Mouse (Mus musculus): Measurements from ENCODE around the gene Hmbs.
"Not testable (repeated sequence)": the region's sequence is repeated elsewhere in the genome, so short reads cannot be mapped to it uniquely, and the experiment has no call there.

The Hmbs gene

DNA sequence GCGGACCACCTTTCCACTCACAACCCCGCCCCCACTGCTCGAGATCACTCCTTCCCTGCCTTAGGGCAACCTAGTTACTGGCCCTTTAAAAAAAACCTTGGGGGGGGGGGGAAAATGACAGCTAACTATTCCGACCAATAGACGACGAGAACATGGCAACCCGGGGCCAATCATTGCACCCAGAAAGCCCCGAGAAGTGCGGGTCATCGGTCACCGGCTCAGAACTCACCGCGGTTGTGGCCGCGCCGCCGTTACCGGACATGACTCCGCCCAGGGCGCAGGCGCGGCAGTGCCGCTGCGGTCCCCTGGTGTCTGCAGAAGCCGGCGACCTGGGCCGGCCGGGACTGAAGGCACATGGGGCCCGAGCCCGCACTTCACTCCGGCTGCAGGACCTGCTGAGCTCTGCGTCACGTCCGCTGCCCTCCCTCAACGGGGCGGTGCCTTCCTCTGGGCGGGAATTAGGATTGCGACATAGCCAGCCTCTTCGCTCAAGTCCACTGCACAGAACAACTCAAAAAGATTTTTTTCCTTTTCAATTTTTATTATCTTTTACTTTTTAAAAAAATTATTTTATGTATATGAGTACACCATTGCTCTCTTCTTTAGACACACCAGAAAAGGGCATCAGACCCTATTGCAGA lies at the start of gene Hmbs:
Hmbs (minus strand) TSS at position 448 of the 641 bp plus-strand sequence.
- peak; percentile 93 for DNase-seq (ENCODE audit: low read depth, low spot score)

DNA sequence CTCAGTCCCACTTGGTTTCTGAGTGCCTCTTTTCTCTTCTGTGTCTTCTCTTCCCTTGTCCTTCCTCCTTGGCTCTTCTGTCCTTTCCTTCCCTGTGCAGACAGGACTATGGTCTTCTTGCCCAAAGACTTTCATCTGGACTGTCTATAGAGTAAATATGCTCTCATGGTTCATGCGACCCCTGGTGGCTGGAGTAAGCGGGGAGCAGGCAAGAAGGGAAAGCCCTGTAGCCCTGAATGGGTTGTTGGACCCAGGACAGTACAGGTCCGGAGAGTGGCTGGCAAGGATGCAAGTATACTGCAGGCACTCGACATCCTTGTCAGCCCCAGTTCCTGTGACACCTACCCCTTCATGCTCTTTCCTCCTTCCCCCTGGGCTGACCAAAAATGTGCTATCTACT lies 47.4 kb upstream of the Hmbs start:
- no peak for DNase-seq (ENCODE audit: low read depth, low spot score)

DNA sequence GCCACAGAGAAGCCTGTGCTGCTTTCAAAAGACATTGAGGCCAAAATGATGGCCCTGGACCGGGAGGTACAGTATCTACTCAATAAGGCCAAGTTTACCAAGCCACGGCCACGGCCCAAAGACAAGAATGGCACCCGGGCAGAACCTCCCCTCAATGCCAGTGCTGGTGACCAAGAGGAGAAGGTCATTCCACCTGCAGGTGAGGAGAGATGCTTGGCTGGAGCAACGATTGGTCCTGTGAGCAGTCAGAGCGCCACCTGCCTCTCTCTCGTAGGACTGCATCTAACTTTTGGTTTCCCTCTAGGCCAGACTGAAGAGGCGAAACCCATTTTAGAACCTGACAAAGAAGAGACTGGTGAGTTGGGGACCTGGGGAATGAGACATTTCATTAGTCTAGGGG lies 45.2 kb upstream of the Hmbs start:
- no peak for DNase-seq (ENCODE audit: low read depth, low spot score)

DNA sequence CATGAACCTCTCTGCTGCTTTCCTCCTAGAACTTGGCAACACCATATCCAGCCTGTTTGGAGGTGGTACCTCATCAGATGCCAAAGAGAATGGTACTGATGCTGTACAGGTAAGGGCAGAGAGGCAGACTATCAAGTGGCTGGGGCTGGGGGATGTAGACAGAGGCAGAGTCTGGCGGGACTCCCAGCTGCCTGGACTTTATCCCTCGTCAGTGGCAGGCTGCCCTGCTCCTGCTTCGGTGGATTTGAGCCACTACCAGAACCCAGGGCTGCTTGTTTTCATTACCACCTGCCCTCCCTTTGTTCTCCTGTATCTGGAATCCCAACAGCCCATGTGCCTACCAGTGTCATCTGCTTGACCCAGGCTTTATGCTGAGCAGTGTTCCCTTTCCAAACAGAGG lies 43.2 kb upstream of the Hmbs start:
- DNase-seq (ENCODE audit: low read depth, low spot score), result no peak

DNA sequence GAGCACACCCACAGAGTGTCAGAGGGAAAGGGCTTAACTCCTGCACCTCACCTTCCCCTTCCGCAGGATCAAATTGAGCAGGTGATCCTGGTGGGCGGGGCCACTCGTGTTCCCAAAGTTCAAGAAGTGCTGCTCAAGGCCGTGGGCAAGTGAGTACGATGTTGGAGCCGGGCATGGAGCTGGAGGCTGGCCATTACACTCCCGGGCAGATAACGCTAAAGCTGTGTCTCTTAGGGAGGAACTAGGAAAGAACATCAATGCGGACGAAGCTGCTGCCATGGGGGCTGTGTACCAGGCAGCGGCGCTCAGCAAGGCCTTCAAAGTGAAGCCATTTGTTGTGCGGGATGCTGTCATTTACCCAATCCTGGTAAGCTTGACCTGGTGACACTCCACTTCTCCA lies 40.6 kb upstream of the Hmbs start:
- DNase-seq (ENCODE audit: low read depth, low spot score), result no peak

DNA sequence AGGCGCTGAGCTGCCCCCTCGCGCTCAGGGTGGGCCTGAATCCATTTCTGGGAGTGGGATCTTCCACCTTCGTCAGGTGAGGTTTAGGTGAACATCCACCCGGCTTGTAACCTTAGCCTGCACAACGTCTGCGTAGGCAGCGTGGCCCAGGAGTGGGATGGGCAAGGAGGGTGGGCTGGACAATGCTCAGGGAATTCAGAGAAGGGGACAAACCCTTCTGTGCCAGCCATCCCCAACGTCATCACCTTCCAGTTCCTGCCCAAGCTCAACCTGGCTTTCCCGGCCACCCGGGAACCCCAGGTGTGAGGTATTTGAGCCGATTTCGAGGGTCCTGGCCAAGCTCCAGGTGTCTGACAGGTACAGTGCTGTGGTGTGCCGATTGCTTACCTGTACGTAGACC lies 35.8 kb upstream of the Hmbs start:
- no peak for DNase-seq (ENCODE audit: low read depth, low spot score)

DNA sequence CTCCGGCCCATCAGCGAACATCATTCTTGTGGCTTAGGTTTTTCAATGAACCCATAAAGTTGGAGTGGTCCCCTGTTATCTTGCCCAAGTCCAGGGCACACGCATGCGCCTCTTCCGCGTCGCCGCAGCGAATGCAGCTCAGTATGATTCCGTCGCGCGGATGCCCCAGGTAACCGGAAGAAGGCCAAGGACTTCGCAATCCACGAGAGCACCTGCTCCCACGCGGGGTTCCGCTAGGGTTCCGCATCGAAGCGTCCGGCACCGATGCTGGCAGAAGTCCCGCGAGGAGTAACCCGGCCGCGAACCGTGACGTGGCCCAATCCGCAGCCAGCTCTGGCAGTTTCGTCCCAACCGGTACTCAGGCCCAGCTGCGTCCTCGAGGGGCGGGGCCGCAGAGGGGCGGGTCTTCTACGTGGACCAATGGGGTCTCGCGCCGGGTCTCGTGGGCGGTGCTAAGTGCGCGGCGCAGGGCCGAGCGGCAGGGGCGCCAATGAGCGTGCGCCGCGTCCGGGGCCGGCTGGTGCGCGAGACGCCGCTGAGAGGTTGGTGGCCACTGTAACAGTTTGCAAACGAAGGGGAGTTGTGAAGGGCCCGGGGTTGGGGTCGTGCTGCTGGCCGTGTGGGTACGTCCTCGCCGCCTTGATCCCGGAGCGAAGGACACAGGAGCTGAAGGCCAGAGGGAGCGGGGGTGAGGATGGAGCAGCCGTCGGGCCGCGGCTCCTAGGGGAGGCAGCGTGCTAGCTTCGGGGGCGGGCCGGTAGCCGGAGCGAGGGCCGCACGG lies 35.2 kb upstream of the Hmbs start, which contains the start of gene Hyou1:
Hyou1 (plus strand) TSS at position 437 of the 781 bp plus-strand sequence.
- DNase-seq (ENCODE audit: low read depth, low spot score), result peak; percentile 96

DNA sequence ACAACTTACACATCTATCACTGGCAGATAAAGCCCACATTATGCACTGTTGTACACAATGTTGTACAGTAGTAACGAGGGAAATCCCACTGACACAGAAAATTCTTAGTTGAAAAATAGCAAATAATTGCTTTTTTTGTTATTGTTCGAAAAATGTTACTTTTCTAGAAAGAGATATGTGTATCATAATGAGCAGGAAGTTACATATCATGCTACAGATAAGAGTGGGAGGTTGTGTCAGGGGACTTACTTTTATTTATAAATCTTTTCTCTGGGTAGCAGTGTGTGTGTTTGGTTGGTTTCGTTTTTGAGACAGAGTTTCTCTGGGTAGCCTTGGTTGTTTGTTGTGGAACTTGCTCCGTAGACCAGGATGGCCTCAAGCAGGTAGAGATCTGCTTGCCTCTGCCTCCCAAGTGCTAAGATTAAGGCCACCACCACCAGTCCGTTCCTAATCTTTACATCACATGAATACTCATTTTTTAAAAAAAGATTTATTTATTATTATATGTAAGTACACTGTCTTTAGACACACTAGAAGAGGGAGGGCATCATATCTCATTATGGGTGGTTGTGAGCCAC lies 34.2 kb upstream of the Hmbs start:
- DNase-seq (ENCODE audit: low read depth, low spot score), result no peak

DNA sequence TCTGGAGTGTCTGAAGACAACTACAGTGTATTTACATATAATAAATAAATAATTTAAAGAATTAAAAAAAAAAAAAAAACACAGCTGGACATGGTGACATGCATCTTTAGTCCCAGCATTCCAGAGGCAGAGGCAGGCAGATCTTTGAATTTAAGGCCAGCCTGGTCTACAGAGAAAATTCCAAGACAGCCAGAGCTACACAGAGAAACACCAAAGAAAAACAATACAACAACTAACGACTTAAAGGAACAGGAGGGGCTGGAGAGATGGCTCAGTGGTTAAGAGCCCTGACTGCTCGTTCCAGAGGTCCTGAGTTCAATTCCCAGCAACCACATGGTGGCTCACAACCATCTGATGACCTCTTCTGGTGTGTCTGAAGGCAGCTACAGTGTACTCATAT lies 33.3 kb upstream of the Hmbs start:
- not testable (repeated sequence) for DNase-seq (ENCODE audit: low read depth, low spot score)

DNA sequence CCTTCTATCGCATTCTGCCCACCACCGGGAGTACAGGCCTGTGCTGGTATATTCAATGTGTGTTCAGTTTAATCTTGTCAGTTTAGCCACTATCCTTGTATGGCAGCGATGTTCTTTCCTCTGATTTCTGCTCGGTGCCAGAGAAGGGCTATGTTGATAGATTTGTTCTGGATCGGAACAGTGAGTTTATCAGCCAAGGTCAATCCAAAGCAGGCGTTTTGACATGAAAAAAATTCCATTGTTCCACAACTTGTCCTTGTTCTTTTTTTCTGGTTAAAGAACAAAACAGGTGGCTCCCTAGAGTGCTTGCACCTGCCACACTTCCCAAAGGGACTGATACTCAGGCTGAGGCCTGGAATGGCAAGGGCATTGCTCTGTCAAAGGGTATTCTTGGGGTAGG lies 32.1 kb upstream of the Hmbs start:
- DNase-seq (ENCODE audit: low read depth, low spot score), result no peak

DNA sequence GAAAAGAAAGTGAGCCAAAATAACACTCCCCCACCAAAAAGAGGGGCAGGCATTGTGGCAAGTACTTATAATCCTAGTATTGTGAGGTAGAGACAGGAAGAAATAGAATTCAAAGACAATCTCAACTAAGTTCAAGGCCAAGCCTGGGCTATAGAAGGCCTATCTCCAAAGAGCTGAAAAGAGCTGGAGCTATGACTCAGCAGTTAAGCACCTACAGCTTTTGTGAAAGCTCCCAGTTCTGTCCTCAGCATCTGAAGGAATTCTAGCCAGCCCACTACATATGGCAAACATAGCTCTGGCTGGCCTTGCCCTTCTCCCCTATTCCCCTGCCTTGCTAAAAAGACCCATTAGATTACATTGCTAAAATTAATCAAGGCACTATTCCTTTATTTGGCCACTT lies 29.4 kb upstream of the Hmbs start:
- no peak for DNase-seq (ENCODE audit: low read depth, low spot score)

DNA sequence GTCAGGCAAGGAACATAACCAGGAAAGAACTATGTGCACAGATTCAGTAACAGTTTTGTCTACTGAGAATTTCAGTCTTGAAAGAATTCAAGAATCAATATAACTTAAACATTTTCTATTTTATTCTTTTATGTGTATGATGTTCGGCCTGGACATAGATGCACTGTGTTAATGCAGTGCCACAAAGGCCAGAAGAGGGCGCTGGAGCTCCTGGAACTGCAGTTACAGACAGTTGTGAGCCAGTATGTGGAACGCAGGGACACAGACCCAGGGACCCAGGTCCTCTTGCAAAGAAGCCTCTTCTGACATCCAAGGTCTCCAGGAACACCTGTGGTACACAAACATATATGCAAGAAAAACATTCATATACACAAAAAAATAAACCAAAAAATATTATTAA lies 20.5 kb upstream of the Hmbs start:
- DNase-seq (ENCODE audit: low read depth, low spot score), result no peak

DNA sequence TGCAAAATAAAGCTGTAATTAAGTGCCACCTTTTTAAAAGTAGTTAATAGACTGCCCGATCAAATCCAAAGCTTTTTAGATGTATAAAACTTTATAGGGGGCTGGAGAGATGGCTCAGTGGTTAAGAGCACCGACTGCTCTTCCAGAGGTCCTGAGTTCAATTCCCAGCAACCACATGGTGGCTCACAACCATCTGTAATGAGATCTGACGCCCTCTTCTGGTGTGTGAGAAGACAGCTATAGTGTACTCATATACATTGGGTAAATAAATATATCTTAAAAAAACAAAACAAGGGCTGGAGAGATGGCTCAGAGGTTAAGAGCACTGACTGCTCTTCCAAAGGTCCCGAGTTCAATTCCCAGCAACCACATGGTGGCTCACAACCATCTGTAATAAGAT lies 17.9 kb upstream of the Hmbs start:
- not testable (repeated sequence) for DNase-seq (ENCODE audit: low read depth, low spot score)

DNA sequence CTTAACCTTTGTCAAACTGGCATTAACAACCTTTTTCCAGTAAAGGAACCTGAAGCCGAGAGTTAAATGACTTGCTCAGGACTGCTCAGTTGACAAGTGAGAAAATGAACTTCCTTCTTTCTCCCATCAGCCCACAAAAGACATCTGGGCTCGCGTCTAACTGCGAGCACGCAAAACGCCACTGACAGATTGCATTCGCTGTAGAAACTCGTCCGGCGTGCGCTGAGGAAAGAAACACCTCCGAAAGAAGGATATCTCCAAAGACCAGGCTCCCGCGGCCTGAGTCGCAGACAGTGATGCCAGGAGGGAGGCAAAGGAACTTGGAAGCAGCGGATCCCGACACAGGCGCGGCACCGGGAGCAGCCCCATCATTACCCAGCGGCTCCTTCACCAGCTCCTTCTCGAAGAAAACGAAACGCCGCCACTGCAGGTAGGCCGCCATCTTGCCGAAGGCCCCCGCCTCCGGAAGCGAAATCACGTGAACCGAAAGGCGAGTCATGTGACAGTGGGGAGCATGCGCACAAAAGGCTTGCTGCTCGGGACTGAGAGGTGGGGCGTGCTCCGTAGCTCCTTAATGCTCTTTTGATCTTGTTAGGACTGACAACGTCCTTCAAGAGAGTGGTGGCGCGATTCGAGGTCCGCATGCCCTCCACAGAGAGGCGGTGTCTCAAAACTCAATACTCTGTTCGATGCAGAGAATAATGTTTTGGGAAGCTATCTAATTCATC lies 17.3 kb upstream of the Hmbs start, which contains the start of gene Vps11:
Vps11 (minus strand) TSS at position 481 of the 728 bp plus-strand sequence.
- DNase-seq (ENCODE audit: low read depth, low spot score), result peak; percentile 91

DNA sequence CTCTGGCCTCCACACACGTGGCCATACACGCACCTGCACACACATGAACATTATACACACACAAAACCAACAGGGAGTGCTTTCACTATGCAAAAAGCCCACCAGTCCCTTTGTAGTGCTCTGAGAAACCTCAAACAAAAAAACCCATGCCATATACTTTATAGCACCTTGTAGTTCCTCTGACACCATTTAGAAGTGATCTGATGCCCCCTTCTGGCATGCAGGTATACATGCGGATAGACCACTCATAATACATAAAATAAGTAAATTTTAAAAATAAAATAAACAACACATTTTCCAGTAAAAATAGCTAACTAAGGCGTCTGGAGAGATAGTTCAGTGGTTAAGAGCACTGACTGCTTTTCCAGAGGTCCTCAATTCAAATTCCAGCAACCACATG lies 13.2 kb upstream of the Hmbs start:
- no peak for DNase-seq (ENCODE audit: low read depth, low spot score)

DNA sequence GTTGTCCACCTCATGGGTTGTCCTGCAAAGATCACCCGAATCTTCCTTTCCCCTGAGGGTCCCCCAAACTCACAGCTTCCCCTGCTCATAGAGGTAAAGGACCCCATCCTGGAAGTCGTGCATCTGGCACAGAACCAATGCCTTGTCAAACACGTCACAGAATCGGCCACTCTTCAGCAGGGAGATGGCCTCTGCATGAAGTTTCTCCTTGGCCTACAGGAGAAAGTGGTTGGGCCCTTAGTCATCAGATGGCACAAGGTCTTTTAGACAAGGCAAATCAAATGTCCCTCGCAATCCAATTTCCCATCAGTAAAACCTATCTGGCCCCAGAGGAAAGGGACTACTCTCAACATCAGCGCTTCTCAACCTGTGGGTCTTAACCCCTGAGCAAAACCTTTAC lies 9.1 kb upstream of the Hmbs start:
- no peak for DNase-seq (ENCODE audit: low read depth, low spot score)

DNA sequence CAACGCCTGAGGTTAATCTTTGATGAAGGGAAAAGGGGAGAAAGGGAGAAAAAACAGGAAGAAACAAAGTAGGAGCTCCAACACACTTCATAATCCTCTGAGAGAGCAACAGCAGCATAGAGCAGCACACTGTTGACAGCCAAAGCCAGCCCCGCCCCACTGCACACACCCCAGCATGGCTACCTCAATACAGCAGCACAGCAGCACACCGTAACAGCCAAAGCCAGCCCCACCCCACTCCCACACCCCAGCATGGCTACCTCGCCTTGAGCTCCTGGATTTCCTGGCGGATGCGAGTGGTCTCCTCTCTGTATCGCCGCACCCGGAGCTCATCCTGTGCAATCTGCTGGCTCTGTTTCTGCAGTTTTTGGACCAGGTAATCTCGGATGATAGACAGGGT lies 8.3 kb upstream of the Hmbs start:
- no peak for DNase-seq (ENCODE audit: low read depth, low spot score)

DNA sequence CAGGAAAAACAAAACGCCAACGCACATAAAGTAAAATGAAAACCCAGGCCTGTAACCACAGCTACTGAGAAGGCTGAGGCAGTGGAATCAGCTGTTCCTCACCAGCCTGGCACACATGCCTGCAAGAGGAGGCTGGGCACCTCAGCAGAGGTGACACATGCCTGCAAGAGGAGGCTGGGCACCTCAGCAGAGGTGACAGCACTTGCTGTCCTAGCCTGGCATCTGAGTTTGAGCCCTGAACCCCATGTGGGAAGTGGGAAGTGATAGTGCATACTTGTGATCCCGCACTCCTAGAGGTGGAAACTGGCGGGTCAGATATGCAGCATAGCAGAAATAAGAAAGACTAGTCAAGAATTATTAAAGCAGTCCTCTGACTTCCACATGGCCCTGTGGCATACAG lies 7.4 kb upstream of the Hmbs start:
- DNase-seq (ENCODE audit: low read depth, low spot score), result no peak

DNA sequence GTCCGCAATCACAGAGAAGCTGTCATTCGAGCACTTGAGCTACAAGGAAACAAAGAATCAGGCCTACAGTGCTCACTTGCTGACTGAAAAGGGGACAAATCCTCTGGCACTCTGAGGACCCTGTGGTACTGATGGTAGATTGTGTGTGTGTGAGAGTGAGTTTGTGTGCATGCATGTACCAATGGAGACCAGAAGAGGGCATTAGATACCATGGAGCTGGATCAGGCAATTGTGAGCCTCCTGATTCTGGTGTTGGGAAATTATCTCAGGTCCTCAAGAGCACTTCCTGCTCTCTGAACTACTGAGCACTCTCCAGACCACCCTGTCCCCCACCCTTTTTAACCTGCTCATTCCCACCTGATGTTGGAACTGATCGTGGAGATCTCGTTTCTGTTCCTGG lies 4.5 kb upstream of the Hmbs start:
- DNase-seq (ENCODE audit: low read depth, low spot score), result no peak

DNA sequence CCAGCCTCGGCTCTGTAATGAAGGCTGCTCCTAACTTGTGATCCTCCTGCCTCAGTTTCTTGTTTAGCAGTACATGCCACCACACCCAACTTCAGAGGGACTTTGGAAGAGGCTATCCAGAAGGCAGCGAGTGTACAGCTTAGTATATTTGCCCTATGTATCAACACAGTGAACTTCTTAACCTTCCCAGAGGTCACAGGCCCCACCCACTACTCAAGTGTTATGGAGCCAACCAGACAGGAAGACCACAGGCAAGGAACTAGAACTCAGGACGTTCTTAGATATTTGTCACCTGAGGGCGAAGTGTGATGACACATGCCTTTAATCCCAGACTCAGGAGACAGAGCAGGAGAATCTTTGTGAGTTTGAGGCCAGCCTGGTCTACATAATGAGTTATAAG lies 3.6 kb upstream of the Hmbs start:
- DNase-seq (ENCODE audit: low read depth, low spot score), result no peak

DNA sequence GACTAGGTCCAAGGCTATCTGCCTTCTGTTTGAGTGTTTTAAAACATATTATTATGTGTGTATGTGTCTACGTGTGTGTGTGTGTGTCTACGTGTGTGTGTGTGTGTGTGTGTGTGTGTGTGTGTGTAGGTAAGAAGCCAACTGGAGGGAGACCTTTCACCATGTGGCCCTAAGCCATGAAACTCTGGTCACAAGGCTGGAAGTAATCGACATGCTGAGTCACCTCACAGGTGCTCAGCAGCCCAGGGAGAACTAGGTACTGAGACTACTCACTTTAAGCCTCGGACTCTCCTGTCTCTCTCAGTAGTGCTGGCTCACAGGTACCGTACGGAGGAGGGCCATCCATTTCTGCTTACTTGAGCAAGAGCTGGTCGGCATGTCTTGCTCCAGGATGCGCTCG lies 3.1 kb upstream of the Hmbs start:
- no peak for DNase-seq (ENCODE audit: low read depth, low spot score)

All from telencephalon, adult 2 months (tissue).